ENCODE assay signal across 8 mouse cellular contexts in the genomic region with DNA sequence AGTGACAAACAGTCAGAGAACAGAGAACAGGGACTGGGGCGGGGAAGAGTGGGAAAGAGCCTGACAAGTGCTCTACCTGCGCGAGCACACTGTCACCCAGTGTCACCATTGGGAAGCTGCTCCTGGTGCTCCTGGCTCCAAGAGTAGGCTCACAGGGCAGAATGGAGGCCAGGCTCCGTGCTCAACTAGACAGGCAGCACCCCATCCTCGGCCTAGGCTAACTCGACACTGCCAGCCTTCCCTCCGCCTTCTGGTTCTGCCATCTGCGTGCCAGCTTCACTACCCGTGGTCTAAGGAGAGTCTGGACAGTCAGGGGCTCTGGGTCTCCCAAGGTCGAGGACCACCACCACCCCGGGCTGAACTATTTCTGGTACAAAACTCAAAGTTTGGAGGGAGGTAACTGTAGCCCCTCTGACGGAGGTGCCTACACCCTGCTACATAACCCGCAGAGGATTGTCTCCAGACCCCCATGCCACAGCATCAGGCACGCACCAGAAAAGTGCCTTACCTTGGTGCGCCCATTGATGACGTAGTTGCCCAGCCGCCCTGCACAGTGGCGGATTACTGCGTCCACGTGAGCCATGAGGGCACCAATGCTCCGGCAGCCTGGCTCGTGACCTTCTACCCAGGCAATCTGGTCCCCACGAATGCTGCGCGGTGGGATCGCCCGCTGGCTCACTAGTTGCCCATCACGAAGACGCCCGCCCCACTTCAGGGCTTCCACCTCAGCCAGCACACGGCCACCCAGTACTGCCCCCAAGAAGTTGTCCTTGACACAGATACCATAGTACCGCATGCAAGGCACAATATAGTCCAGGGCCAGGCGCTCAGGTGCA. TPM values are rescaled to one million over a fixed set of nuclear protein-coding genes. Genes with fewer than 3 reads are reported as not detected.
DNase-seq lines count a peak whose midpoint lies in the region; ATAC-seq lines count a peak whose summit lies in the region.

No protein-coding gene starts in this region.

- no peaks in the 10 kb centered on the region for H3K9me3 ChIP-seq in liver, embryonic 13.5 days (replicated peaks)

- H3K27me3 ChIP-seq in liver, embryonic 13.5 days: no peaks in the 10 kb centered on the region

- peaks cover 78% of the 10 kb centered on the region for H3K4me1 ChIP-seq in liver, embryonic 13.5 days (replicated peaks)

- peak overlapping the region; percentile 86 for H3K9ac ChIP-seq in liver, embryonic 13.5 days

- H3K27ac ChIP-seq in liver, embryonic 13.5 days: no peak overlapping the region

- H3K36me3 ChIP-seq in liver, embryonic 13.5 days: peaks cover 41% of the 10 kb centered on the region

- 84% methylated on average over 33 of the region's 33 CpGs for WGBS in liver, embryonic 13.5 days (ENCODE audit: insufficient replicate concordance)

- no peak for ATAC-seq in liver, embryonic 13.5 days (ENCODE audit: low read depth)

- peak; percentile 40 for DNase-seq in kidney, adult 18-20 months
- no peak for DNase-seq in kidney, postnatal 14 days
- DNase-seq in cerebellum, adult 18-20 months: peak; percentile 62 to 65
- peak; percentile 28 for DNase-seq in heart, postnatal 4 days
- no peak for DNase-seq in liver, embryonic 13.5 days
- DNase-seq in Muller cell, postnatal 12 days (ENCODE audit: inconsistent ontology term): no peak
- DNase-seq in layer of hippocampus, adult 9-11 months: no peak
- DNase-seq in c-Kit-positive CD71-positive TER-119-positive erythroid progenitor cells, embryonic 14.5 days (ENCODE audit: low spot score): no peak

- peak overlapping the region; percentile 83 for H3K4me2 ChIP-seq in liver, embryonic 13.5 days

- H3K4me3 ChIP-seq in liver, embryonic 13.5 days (replicated peaks): peak overlapping the region; percentile 83; the same call in 1 of the 2 replicates

RNA-seq across cellular contexts. Expression of a gene that starts 2.3 kb away (rescaled TPM):
- 10 to 100 TPM; 57.0 to 59.0 TPM for total RNA-seq in heart, postnatal 4 days (2021)
- polyA plus RNA-seq in liver, embryonic 13.5 days (2015; fragmentation: Nextera tagmentation; extraction: Ambion mirVana): 27.6 and 28.7 TPM in 2 replicates

RNA-seq across cellular contexts. Expression of a gene that starts 10.8 kb away (rescaled TPM):
- not detected for total RNA-seq in heart, postnatal 4 days (2021)
- polyA plus RNA-seq in liver, embryonic 13.5 days (2015; fragmentation: Nextera tagmentation; extraction: Ambion mirVana): 0.06 TPM in 1 of 2 replicates, not detected in the other

RNA-seq across cellular contexts. Expression of a gene that starts 14.4 kb away (rescaled TPM):
- 10 to 100 TPM; 24.7 to 27.8 TPM for total RNA-seq in heart, postnatal 4 days (2021)
- 28.5 and 28.6 TPM in 2 replicates for polyA plus RNA-seq in liver, embryonic 13.5 days (2015; fragmentation: Nextera tagmentation; extraction: Ambion mirVana)

RNA-seq across cellular contexts. Expression of a gene that starts 16.6 kb away (rescaled TPM):
- not detected for total RNA-seq in heart, postnatal 4 days (2021)
- 0.46 TPM in 1 of 2 replicates, not detected in the other for polyA plus RNA-seq in liver, embryonic 13.5 days (2015; fragmentation: Nextera tagmentation; extraction: Ambion mirVana)

RNA-seq across cellular contexts. Expression of a gene that starts 16.6 kb away (rescaled TPM):
- total RNA-seq in heart, postnatal 4 days (2021): not detected
- polyA plus RNA-seq in liver, embryonic 13.5 days (2015; fragmentation: Nextera tagmentation; extraction: Ambion mirVana): 0.85 TPM in 1 of 2 replicates, not detected in the other

Comparison
In these comparisons a context has a peak if more than half of its experiments do, and no peak if none do; other contexts are left out.
1. DNase-seq: peak in kidney, adult 18-20 months (single experiment), cerebellum, adult 18-20 months (2 of 2) and heart, postnatal 4 days (single experiment); none in kidney, postnatal 14 days (single experiment), liver, embryonic 13.5 days (single experiment), Muller cell, postnatal 12 days (single experiment), layer of hippocampus, adult 9-11 months (single experiment) and c-Kit-positive CD71-positive TER-119-positive erythroid progenitor cells, embryonic 14.5 days (single experiment).